Mouse (Mus musculus) adrenal gland (tissue): ENCODE data around the gene Olfr203.
"Not testable (repeated sequence)": the region's sequence is repeated elsewhere in the genome, so short reads cannot be mapped to it uniquely, and the experiment has no call there.

Experiments
- intact Hi-C: fragments of 180-260 bp; cut with DNase I; formaldehyde crosslinking; loops from one replicate; pipeline ENCODE4 v1.15.1; 2025
- long read RNA-seq, 2 experiments: library from polyadenylated mRNA; unstranded; transcript quantifications; one replicate each; pipeline ENCODE4 v2.0.0; 2020; ENCODE audit warnings: borderline replicate concordance in 1 of 2; ENCODE audit not compliant: insufficient replicate concordance in 1 of 2

Olfr203 gene
- long read RNA-seq, experiment 1: 0 reads
- long read RNA-seq, experiment 2: 0 reads

DNA sequence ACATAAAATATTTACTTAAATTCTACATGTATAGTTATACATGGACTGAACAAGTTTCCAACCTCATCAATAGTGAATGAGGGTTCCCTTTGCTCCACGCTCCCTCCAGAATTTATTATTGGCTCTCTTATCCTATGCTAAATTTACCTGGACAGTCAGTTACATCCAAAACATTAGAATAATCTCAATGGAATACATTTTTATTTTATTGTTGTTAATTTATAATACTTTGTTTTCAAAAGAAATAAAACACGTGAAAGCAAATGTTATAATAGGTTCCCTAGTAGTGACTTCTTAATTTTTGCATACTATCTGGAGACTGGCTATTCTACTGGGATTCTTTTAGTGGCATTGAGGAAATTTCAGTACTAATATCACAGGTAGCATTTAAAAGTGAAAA lies at the start of gene Olfr203:
Olfr203 (plus strand) TSS at position 301 of the 400 bp plus-strand sequence.
- intact Hi-C loops: no loop called here

DNA sequence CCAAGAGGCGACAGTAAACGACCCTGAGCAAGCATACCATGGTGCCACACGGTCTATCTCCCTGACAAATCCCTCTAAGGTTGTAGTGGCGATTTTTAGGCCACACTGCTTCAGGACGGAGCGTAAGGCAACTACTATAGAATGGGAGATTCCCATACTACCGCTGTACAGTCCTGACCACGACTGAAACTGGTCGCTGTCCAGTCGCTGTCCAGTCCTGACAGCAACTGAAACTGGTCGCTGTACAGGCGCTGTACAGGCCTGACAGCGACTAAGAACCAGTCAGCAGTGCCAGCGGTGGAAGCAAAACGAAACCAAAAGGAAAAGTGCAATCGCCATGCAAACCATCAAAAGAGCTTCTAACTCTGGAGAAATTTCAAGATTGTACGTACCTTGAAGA lies 49.0 kb upstream of the Olfr203 start:
- intact Hi-C loops: no loop called here

GRCm38 (mm10) chr16:59269097-59269496 lies 29.6 kb upstream of the Olfr203 start:
- intact Hi-C loops: not testable (repeated sequence)

GRCm38 (mm10) chr16:59272532-59272931 lies 26.1 kb upstream of the Olfr203 start, which contains the start of gene Olfr201:
Gene Olfr201 (minus strand): TSS chr16:59272632.
- intact Hi-C loops: not testable (repeated sequence)

GRCm38 (mm10) chr16:59280542-59280941 lies 18.1 kb upstream of the Olfr203 start:
- intact Hi-C loops: no loop called here

DNA sequence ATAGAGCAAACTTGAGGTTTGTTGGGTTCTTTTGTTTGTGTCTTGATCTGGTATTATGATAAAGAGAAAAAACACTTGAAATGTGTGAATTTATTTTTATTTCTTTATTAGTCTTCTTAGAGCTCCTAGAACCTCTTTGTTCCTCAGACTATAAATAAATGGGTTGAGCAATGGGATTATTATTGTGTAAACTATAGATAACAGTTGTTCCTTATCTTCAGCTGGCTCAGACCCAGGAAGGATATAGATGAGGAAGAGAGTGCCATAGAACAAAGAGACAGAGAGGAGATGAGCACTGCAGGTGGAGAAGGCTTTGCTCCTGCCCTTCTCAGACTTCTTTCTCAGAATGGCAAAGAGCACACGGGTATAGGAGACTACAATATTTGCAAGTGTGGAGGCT lies 15.2 kb upstream of the Olfr203 start:
- intact Hi-C loops: no loop called here

DNA sequence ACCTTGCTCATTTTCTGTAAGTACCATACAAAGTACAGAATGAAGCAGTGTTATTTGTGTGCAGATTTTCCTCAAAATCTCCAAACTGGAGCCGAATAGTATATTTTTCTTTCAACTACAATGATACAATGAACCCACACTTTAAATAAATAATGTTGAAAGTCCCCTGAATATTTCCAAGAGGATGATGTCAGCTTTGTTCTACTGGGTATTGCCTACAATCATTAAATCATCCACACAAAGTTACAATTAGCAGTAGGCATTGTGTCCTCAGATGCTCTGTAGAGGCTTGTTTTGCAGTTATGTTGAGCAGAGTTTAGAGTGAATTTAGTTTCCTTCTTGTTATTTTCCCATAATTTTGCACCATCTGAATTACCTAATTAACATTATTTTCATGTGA lies 12.0 kb upstream of the Olfr203 start, which contains the start of gene Olfr202:
Olfr202 (minus strand) TSS at position 101 of the 400 bp plus-strand sequence.
- intact Hi-C loops: no loop called here

DNA sequence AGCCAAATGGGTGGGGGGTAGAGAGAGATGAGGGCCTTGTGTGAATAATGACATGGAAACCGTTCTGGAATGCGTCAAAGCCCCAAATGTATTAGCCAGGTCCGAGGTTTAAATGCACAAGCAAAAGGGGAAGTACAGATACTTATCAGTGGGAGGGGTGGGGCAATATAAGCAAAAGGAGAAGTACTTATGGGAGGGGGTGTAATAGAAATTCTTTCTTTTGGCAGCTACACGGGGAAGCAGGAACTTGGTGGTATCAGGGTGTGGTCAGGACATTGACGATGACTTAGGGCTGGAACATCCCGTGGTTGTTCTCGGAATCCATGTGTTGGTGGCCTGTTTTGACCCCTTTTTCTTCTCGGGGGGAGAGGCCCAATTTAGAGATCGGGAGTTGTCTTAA lies 11.1 kb upstream of the Olfr203 start:
- intact Hi-C loops: not testable (repeated sequence)

DNA sequence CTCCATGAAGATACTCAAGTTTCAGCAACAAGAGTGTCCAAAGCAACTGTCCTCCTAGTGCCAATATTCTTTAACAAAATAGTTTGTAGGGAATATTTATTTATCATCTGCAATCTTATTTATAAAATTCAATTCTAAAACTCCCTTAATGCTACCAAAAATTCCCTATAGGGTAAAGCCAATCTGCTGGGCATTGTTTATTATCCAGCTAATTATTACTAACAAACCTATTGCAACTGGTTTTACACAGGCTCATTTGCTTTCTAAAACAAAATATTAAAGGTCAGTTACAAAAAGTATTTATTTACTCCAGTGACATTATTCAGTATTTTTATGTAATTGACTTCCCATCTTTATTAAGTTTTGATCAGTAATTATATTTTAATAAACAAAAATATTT lies 19.5 kb downstream of the Olfr203 start, which contains the start of gene Olfr204:
Olfr204 (minus strand) TSS at position 101 of the 400 bp plus-strand sequence.
- intact Hi-C loops: no loop called here

- intact Hi-C loops: not testable (repeated sequence)
Measured at GRCm38 (mm10) chr16:59323262-59323661, 24.6 kb downstream of the Olfr203 start.

GRCm38 (mm10) chr16:59331038-59331437 lies 32.4 kb downstream of the Olfr203 start, which contains the start of gene Olfr205:
Gene Olfr205 (minus strand): TSS chr16:59331138.
- intact Hi-C loops: no loop called here

DNA sequence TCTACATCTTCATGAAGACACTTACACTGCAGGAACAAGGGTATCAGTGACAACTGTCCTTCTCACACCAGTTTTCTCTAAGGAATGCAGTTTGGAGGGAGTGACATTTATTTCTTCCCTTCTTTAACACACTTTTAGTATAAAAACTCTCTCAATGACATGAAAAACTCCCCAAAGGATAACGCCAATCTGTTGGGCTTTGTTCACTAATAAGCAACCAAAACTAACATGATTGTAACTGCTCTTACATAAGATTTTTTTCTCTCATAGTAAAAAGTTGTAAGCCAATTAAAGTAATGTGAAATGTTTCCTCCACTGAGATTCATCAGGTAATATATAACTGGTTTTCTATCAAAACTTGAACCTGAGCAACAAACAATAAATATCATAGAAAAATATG lies 50.5 kb downstream of the Olfr203 start, which contains the start of gene Olfr206:
Olfr206 (minus strand) TSS at position 101 of the 400 bp plus-strand sequence.
- intact Hi-C loops: no loop called here
